Mouse (Mus musculus) E14TG2a.4 (cell line): ENCODE data around the gene Sync.

ENCODE experiments used
- CTCF ChIP-seq: conservative IDR thresholded peaks from 2 replicates; pipeline ENCODE4 v1.5.1; 2014; ENCODE audit warnings: low read length
- POU5F1 ChIP-seq: IDR thresholded peaks from 2 replicates; pipeline ENCODE4 v1.6.1; 2014; ENCODE audit warnings: low read length, borderline replicate concordance

DNA sequence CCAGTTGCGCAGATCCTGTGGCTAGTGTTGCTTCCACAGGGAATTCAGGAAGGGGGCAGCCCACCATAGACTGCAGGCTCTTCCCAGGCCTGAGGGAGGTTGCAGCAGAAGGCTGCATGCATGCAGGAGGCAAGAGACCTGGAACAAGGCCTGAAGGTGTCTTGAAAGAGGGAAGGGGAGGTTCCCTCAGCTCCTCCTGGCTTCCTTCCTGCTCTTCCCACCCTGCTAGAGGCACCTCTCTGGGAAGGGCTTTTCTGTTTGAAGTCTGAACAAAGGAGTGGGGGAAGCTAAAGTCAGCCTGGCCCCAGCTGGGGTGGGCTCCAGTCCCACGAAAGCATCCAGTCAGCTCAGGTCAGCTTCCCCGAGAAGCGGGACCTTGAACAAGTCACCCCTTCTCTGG is 45.1 kb upstream of the Sync start:
- TF ChIP-seq CTCF (no peak), POU5F1 (no peak)
